Mouse (Mus musculus) CD4-positive, CD25-positive, alpha-beta regulatory T cell, adult 9 weeks (primary cell): ENCODE data around the gene Slc25a10. TPM values are rescaled to one million over a fixed set of nuclear protein-coding genes. Genes with fewer than 3 reads are reported as not detected.

Source experiments
- polyA plus RNA-seq: library from polyadenylated mRNA; unstranded; fragments of 100-300 nt; shearing (Covaris generic); gene quantifications from one replicate; pipeline ENCODE4 v1.2.1, GENCODE M21; 2017

Slc25a10 gene
- 12.9 TPM for polyA plus RNA-seq

GRCm38 (mm10) chr11:120491317-120492023, at the start of gene Slc25a10:
Gene Slc25a10, plus strand, starts transcription at chr11:120491840.

DNA sequence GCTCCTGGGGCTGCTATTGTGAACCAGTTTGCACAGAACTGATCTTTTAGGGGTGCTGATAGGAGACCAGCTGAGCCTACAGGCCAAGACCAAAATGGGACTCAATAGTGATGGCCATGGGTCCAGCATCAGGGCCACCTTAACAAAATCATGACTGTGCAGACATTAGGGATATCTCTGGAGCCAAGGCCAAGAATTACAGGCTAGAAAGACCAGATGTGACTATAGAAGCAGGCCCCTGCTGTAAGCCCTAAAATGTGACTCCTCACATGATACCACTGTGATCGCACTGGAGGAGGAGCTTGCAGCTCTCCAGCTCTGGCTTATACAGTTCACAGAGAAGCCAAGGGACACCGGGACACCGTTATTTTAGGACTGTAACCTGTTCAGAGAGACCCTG, 49.3 kb upstream of the Slc25a10 start, which contains the start of gene Tspan10:
TSS of gene Tspan10 (plus strand) at position 301 of the 400 bp plus-strand sequence.

DNA sequence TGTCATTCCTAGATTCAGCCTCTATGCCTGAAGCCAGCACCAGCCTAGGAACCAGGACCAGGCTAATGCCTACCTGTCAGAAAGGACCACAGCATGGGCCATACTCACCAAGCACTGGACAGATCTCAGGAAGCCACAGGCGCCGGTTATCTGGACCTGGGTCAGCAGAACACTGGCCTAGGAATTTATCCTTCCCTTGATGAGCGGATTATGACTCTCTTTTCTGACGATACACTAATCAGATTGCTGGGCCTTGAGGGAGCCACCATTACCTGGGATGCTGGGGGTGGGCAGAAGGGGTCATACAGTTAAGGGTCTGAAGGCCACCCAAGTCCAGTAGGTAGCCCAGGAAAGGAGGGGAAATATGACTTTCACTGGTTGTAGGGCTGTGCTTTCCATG, 38.3 kb upstream of the Slc25a10 start, which contains the start of gene Pde6g:
TSS of gene Pde6g (minus strand) at position 195 of the 400 bp plus-strand sequence.

GRCm38 (mm10) chr11:120457772-120458751, 33.6 kb upstream of the Slc25a10 start, which contains the start of the genes Oxld1 and Ccdc137:
Gene Oxld1, minus strand, starts transcription at chr11:120458068.
Gene Ccdc137, plus strand, starts transcription at chr11:120458115.

GRCm38 (mm10) chr11:120467051-120467735, 24.4 kb upstream of the Slc25a10 start, which contains the start of gene Arl16:
Gene Arl16, minus strand, starts transcription at chr11:120467607.

DNA sequence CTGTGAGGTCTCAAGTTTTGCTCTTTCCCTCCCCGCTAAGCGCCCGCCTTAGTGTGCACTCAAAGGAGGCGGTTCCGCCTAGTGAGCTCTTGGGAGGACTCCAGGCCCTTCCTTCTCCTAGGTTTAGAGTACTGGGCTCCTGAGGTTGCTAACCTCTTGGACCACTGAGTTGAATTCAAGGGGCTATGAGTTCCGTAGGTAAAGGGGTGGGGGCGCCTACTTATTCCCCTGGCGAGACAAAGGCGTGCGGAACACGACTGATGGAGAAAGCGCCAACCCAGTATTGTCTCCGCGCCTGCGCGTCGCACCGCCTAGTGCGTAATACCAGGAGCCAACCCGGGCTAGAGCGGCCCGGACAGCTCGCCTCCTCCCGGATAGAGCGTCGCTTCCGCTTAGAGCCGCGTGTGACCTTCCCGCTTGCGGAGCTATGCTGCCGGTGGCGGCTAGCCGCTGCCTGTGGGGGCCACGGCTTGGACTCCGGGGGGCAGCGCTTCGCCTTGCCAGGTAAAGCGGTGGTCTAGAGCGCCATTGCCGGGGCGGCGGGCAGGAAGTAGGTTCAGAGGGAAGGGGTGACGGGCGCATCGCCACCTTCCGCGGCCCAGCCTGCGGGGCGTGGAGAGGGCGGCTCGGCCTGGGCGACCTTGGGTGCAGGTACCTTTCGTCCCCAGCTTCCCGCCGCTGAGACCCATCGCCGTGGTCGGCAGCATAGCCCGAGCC, 7.2 kb upstream of the Slc25a10 start, which contains the start of gene Mrpl12:
TSS of gene Mrpl12 (plus strand) at position 349 of the 717 bp plus-strand sequence.

DNA sequence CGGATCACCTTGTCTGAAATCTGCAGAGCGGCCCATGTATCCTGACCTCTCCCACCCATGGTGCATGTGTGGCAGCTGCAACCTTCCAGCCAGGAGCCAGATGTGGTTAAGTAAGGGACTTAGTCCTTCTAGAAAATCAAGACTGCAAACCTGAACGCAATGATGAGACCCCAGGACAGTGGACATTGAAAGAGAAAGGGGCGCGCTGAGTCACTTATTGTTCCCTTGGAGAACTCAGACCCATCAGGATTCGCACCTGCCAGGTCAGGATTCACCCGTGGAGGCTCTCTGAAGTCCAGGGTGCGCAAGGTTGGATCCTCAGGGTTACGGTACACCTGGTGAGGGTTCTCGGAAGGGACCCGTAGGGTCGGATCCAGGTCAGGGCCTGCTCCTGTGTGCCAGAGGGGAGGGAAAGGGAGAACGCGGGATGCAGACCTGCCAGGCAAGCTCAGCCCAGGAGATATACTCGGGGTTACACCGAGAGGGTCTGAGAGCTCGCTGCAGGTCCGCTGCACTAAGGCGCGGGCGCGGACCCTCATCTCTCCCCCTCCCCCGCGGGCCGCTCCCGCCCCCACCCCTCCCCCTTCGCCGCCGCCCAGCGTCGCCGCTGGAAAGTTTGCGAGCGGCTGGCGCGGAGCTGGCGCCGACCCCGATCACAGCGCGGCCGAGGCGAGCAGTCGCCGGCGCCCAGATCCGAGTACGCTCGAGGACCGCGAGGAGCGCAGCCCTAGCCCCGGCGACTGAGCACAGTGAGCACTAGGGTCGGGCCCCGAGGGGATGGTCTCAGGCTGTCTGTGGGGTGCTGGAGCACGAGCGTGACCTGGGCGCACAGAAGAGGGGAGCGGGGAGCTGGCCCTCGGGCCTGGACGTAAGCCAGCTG, 38.7 kb downstream of the Slc25a10 start, which contains the start of gene Gcgr:
TSS of gene Gcgr (plus strand) at position 615 of the 880 bp plus-strand sequence.

Other genes starting within 250 kb of the Slc25a10 start
- gene Actg1, start 143.3 kb upstream of the Slc25a10 start, polyA plus RNA-seq, result 2,599 TPM
- gene Fscn2, start 130.3 kb upstream of the Slc25a10 start, polyA plus RNA-seq, result 0.16 TPM
- gene Faap100, start 113.1 kb upstream of the Slc25a10 start, polyA plus RNA-seq, result 29.3 TPM
- 7.2 TPM for gene Nploc4, start 54.1 kb upstream of the Slc25a10 start, polyA plus RNA-seq
- gene Tspan10, start 49.2 kb upstream of the Slc25a10 start, polyA plus RNA-seq, result not detected
- 0.30 TPM for gene Pde6g, start 38.3 kb upstream of the Slc25a10 start, polyA plus RNA-seq
- gene Oxld1, start 33.8 kb upstream of the Slc25a10 start, polyA plus RNA-seq, result 5.6 TPM
- 50.8 TPM for gene Ccdc137, start 33.7 kb upstream of the Slc25a10 start, polyA plus RNA-seq
- gene Arl16, start 24.2 kb upstream of the Slc25a10 start, polyA plus RNA-seq, result 42.3 TPM
- gene Mrpl12, start 7.2 kb upstream of the Slc25a10 start, polyA plus RNA-seq, result 84.8 TPM
- gene Gcgr, start 38.9 kb downstream of the Slc25a10 start, polyA plus RNA-seq, result not detected
- 95.6 TPM for gene Mcrip1, start 57.9 kb downstream of the Slc25a10 start, polyA plus RNA-seq
- not detected for gene Ppp1r27, start 59.3 kb downstream of the Slc25a10 start, polyA plus RNA-seq
- 224 TPM for gene P4hb, start 81.4 kb downstream of the Slc25a10 start, polyA plus RNA-seq
- 899 TPM for gene Arhgdia, start 89.8 kb downstream of the Slc25a10 start, polyA plus RNA-seq
- gene Alyref, start 106.5 kb downstream of the Slc25a10 start, polyA plus RNA-seq, result 3.4 TPM
- 147 TPM for gene Anapc11, start 106.6 kb downstream of the Slc25a10 start, polyA plus RNA-seq
- 0.92 TPM for gene Npb, start 116.6 kb downstream of the Slc25a10 start, polyA plus RNA-seq
- gene Pcyt2, start 126.1 kb downstream of the Slc25a10 start, polyA plus RNA-seq, result 206 TPM
- gene Sirt7, start 133.4 kb downstream of the Slc25a10 start, polyA plus RNA-seq, result 128 TPM
- 8.0 TPM for gene Mafg, start 141.8 kb downstream of the Slc25a10 start, polyA plus RNA-seq
- gene Pycr1, start 151.9 kb downstream of the Slc25a10 start, polyA plus RNA-seq, result 0.72 TPM
- gene Myadml2, start 156.3 kb downstream of the Slc25a10 start, polyA plus RNA-seq, result 0.40 TPM
- not detected for gene Notum, start 169.3 kb downstream of the Slc25a10 start, polyA plus RNA-seq
- 104 TPM for gene Aspscr1, start 181.1 kb downstream of the Slc25a10 start, polyA plus RNA-seq
- 146 TPM for gene Cenpx, start 221.9 kb downstream of the Slc25a10 start, polyA plus RNA-seq
- gene Lrrc45, start 222.1 kb downstream of the Slc25a10 start, polyA plus RNA-seq, result 75.0 TPM
- 0.63 TPM for gene Rac3, start 229.6 kb downstream of the Slc25a10 start, polyA plus RNA-seq
- gene Dcxr, start 235.4 kb downstream of the Slc25a10 start, polyA plus RNA-seq, result 26.8 TPM
- gene Cbr2, start 240.3 kb downstream of the Slc25a10 start, polyA plus RNA-seq, result not detected